Mouse (Mus musculus): Measurements from ENCODE around the gene Siglecf. TPM values are rescaled to one million over a fixed set of nuclear protein-coding genes. Genes with fewer than 3 reads are reported as not detected.
A peak's percentile ranks its signal among the peaks of the same experiment; 100 is the strongest.

Gene Siglecf
- polyA plus RNA-seq, 1 experiment: 5.6 TPM

DNA sequence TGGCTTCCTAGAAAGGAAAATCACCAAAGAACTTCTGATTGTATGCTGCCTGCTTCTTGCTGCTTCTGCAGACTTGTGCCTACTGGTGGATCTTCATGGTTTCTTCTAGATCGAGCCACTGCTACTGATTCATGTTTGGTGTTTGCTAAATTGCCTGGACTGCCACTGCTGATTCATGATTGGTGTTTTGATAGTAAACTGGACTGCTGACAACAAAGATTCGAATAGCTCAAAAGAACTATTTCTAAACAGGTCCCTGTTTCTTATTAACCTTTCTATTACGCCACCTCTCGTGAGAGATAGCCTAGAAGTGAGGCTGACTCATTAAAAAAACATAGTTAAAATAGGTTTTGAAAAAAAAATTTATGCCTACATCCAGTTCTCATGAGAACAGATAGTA lies 10.9 kb downstream of the Siglecf start:
- no peak for TF ChIP-seq CTCF (IDR thresholded peaks at IDR 0.05; ENCODE audit: extremely low read depth, insufficient read length, insufficient replicate concordance, low read depth, low read length)
- TF ChIP-seq POLR2A (IDR thresholded peaks at IDR 0.05; ENCODE audit: low read depth, low read length): no peak
- H3K36me3 ChIP-seq (ENCODE audit: control insufficient read depth, insufficient read depth, low read length): no peaks in the 10 kb centered on the region
- no peaks in the 10 kb centered on the region for H3K27me3 ChIP-seq (ENCODE audit: control insufficient read depth, insufficient read depth, low read length)
- H3K4me1 ChIP-seq (ENCODE audit: control insufficient read depth, insufficient read depth, insufficient read length, low read length): no peaks in the 10 kb centered on the region
- 38% methylated on average over 4 of the region's 4 CpGs for WGBS
- H3K4me3 ChIP-seq (ENCODE audit: low read depth, low read length): no peak overlapping the region
- H3K27ac ChIP-seq (ENCODE audit: insufficient read depth, low read depth, low read length): no peak overlapping the region

DNA sequence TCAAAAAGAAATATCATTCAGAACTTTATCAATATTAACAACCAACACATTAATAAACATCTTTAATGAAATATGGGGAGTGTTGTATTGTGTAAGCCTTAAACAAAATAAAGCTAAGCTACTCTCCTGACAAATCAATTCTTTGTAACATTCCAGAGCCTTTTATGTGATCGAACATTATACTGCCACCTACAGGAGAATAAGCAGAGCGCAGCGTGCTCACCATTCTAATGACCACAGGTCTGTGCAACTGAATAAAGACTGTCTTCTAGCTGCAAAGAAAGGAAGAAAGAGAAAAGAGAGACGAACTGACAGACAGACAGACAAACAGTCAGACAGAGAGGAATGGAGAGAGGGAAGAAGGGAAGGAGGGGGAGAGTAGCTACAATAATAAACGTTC lies 27.1 kb downstream of the Siglecf start:
- WGBS: 15% methylated on average over 5 of the region's 5 CpGs
- no peaks in the 10 kb centered on the region for H3K36me3 ChIP-seq (ENCODE audit: control insufficient read depth, insufficient read depth, low read length)
- TF ChIP-seq POLR2A (IDR thresholded peaks at IDR 0.05; ENCODE audit: low read depth, low read length) (no peak), CTCF (IDR thresholded peaks at IDR 0.05; ENCODE audit: extremely low read depth, insufficient read length, insufficient replicate concordance, low read depth, low read length) (no peak)

DNA sequence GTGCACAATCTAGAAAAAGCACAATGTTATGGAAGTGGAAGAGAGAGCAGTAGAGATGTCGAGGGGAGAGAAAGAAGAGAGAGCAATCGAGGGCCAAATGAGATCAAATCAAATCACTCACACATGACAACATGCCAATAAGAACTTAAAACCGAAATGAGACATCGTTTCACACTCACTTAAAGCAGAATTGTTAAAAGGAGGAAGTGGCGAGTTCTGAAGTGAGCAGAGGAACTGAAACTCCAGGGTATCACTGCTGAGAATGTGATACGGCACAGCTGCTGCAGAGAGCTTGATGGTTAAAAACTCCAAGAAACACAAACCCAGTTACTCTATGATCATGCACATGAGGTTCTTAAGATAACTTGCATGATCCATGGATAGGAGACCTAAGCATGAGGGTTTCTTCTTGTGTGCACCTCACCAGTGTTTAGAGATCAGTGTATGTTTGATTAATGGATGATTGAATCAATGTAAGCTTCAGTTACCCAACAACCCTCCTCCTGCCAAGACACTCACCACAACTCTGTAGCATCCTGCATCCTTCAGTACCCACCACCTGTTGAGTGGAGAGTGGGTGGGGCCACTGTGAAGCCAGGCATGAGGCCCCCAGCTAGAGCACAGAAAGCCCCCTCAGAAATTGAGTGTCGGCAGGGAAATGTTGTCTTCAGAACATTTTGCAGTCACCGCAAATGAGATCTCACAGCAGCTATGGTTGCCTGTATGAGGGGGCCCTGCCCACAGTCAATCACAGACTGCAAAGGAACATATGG lies 41.4 kb downstream of the Siglecf start:
- no peak overlapping the region for H3K4me3 ChIP-seq (ENCODE audit: low read depth, low read length)
- H3K27ac ChIP-seq (ENCODE audit: insufficient read depth, low read depth, low read length): no peak overlapping the region
- no peaks in the 10 kb centered on the region for H3K36me3 ChIP-seq (ENCODE audit: control insufficient read depth, insufficient read depth, low read length)
- H3K27me3 ChIP-seq (ENCODE audit: control insufficient read depth, insufficient read depth, low read length): no peaks in the 10 kb centered on the region
- H3K4me1 ChIP-seq (ENCODE audit: control insufficient read depth, insufficient read depth, insufficient read length, low read length): 0 out of 2 replicates have a peak, but pooled peaks cover 1% of the 10 kb centered on the region
- TF ChIP-seq POLR2A (IDR thresholded peaks at IDR 0.05; ENCODE audit: low read depth, low read length) (no peak), CTCF (IDR thresholded peaks at IDR 0.05; ENCODE audit: extremely low read depth, insufficient read length, insufficient replicate concordance, low read depth, low read length) (no peak)
- WGBS: 72% methylated on average over 8 of the region's 8 CpGs

More for the DNA sequence above, 27.1 kb downstream of the Siglecf start:
- Histone ChIP-seq H3K27me3 (ENCODE audit: control insufficient read depth, insufficient read depth, low read length) (no peaks in the 10 kb centered on the region), H3K4me1 (ENCODE audit: control insufficient read depth, insufficient read depth, insufficient read length, low read length) (no peaks in the 10 kb centered on the region), H3K4me3 (ENCODE audit: low read depth, low read length) (no peak overlapping the region), H3K27ac (ENCODE audit: insufficient read depth, low read depth, low read length) (no peak overlapping the region)

DNA sequence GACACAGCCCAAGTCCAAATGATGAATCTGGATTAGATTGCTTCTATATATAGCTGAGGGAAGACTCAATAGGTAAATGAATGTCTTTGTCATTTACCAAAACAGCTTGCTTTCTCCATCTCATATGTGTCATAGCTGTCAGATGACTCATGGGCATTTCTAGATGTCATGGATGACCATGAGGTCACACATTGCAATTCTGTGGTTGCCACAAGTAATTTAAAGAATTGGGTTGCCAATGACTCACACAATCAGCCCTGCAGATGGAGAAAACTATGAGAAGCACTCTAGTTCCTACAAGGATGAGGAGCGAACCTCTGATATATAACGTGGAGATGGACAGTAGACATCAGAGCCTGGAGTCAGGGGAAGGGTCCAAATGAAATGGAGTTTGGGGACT lies 48.4 kb downstream of the Siglecf start:
- Histone ChIP-seq H3K36me3 (ENCODE audit: control insufficient read depth, insufficient read depth, low read length) (no peaks in the 10 kb centered on the region), H3K27ac (ENCODE audit: insufficient read depth, low read depth, low read length) (no peak overlapping the region), H3K4me1 (ENCODE audit: control insufficient read depth, insufficient read depth, insufficient read length, low read length) (no peaks in the 10 kb centered on the region), H3K27me3 (ENCODE audit: control insufficient read depth, insufficient read depth, low read length) (no peaks in the 10 kb centered on the region), H3K4me3 (ENCODE audit: low read depth, low read length) (no peak overlapping the region)
- WGBS: 82% methylated on average over 2 of the region's 2 CpGs
- TF ChIP-seq CTCF (IDR thresholded peaks at IDR 0.05; ENCODE audit: extremely low read depth, insufficient read length, insufficient replicate concordance, low read depth, low read length) (no peak), POLR2A (IDR thresholded peaks at IDR 0.05; ENCODE audit: low read depth, low read length) (no peak)

DNA sequence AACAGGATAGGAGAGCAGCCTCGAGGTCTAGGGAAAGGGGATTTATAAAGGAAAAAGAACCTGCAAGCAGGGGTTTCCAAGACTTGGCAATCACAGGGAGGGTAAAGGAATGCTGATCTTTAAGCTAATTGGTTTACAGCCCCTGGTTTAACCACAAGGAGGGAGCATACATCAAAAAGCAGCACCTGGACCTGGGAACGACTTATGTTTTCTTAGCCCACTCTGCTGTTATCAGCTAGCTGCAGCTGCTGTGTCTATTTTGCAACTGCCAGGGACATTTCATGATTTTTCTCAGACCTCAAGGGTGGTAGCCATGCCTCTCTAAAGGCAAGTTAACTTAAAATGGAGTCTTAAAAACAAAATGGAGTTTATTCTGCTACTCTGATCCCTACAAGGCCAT lies 51.6 kb downstream of the Siglecf start:
- H3K27ac ChIP-seq (ENCODE audit: insufficient read depth, low read depth, low read length): no peak overlapping the region
- no peak overlapping the region for H3K4me3 ChIP-seq (ENCODE audit: low read depth, low read length)
- TF ChIP-seq CTCF (IDR thresholded peaks at IDR 0.05; ENCODE audit: extremely low read depth, insufficient read length, insufficient replicate concordance, low read depth, low read length): no peak
- TF ChIP-seq POLR2A (IDR thresholded peaks at IDR 0.05; ENCODE audit: low read depth, low read length): no peak
- H3K27me3 ChIP-seq (ENCODE audit: control insufficient read depth, insufficient read depth, low read length): no peaks in the 10 kb centered on the region
- H3K36me3 ChIP-seq (ENCODE audit: control insufficient read depth, insufficient read depth, low read length): no peaks in the 10 kb centered on the region
- WGBS: 11% methylated on average over 2 of the region's 2 CpGs
- no peaks in the 10 kb centered on the region for H3K4me1 ChIP-seq (ENCODE audit: control insufficient read depth, insufficient read depth, insufficient read length, low read length)

DNA sequence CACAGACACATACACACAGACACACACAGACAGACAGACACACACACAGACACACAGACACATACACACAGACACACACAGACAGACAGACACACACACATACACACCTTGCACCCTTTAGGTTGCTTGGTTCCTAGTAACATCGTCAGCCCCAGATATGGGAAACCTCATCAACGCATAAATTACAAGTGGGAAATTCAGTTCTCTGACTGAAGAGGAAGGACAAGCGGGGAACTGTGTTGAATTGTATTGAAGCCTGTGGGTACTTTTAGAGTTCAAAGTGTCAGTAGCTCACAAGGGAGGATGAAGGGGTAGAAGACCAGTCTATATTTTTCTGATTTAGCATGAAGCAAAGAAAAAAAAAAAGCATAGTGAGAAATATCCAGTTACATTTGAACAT lies 56.4 kb downstream of the Siglecf start:
- no peak overlapping the region for H3K27ac ChIP-seq (ENCODE audit: insufficient read depth, low read depth, low read length)
- H3K4me3 ChIP-seq (ENCODE audit: low read depth, low read length): no peak overlapping the region
- no peaks in the 10 kb centered on the region for H3K4me1 ChIP-seq (ENCODE audit: control insufficient read depth, insufficient read depth, insufficient read length, low read length)
- WGBS: 67% methylated on average over 3 of the region's 3 CpGs
- H3K36me3 ChIP-seq (ENCODE audit: control insufficient read depth, insufficient read depth, low read length): no peaks in the 10 kb centered on the region
- H3K27me3 ChIP-seq (ENCODE audit: control insufficient read depth, insufficient read depth, low read length): no peaks in the 10 kb centered on the region
- TF ChIP-seq POLR2A (IDR thresholded peaks at IDR 0.05; ENCODE audit: low read depth, low read length) (no peak), CTCF (IDR thresholded peaks at IDR 0.05; ENCODE audit: extremely low read depth, insufficient read length, insufficient replicate concordance, low read depth, low read length) (no peak)

DNA sequence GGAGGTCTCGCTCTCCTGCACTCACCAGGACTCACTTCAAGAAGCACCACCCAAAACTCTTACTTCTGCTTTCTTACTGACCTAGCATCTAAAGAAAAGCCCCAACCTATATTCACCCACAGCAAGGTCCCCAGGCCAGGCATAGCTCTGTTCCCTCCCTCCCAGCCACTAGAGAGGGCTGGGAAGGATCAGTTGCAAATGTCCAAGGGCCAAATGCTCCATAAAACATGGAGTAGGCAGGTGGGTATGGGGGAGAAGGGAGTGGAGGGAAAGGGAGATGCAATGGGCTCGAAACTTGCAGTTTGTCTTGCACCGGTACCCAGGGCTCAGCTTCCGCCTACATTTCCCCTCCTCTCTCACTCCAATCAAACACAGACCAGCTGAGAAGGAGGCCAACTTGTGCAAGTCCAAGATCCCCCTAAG lies 57.0 kb downstream of the Siglecf start, which contains the start of gene Siglecg:
Gene Siglecg, plus strand, starts transcription at position 74 of the 423 bp plus-strand sequence.
- Histone ChIP-seq H3K4me3 (ENCODE audit: low read depth, low read length) (peak within 1 kb of the TSS; percentile 29), H3K27ac (ENCODE audit: insufficient read depth, low read depth, low read length) (no peak within 1 kb of the TSS; the same call in 1 of the 2 replicates), H3K4me1 (ENCODE audit: control insufficient read depth, insufficient read depth, insufficient read length, low read length) (no peaks in the 10 kb centered on the region), H3K36me3 (ENCODE audit: control insufficient read depth, insufficient read depth, low read length) (no peaks in the 10 kb centered on the region), H3K27me3 (ENCODE audit: control insufficient read depth, insufficient read depth, low read length) (no peaks in the 10 kb centered on the region)
- TF ChIP-seq POLR2A (IDR thresholded peaks at IDR 0.05; ENCODE audit: low read depth, low read length) (no peak), CTCF (IDR thresholded peaks at IDR 0.05; ENCODE audit: extremely low read depth, insufficient read length, insufficient replicate concordance, low read depth, low read length) (no peak)
- 59% methylated on average over 4 of the region's 4 CpGs for WGBS
